Mouse (Mus musculus): ENCODE results near the gene Vmn1r116. TPM values are rescaled to one million over a fixed set of nuclear protein-coding genes. Genes with fewer than 3 reads are reported as not detected.
"Not testable (repeated sequence)": the region's sequence is repeated elsewhere in the genome, so short reads cannot be mapped to it uniquely, and the experiment has no call there.

The Vmn1r116 gene
- not detected for total RNA-seq (2021)
- long read RNA-seq, experiment 1 = 0 reads
- long read RNA-seq, experiment 2 = 0 reads

DNA sequence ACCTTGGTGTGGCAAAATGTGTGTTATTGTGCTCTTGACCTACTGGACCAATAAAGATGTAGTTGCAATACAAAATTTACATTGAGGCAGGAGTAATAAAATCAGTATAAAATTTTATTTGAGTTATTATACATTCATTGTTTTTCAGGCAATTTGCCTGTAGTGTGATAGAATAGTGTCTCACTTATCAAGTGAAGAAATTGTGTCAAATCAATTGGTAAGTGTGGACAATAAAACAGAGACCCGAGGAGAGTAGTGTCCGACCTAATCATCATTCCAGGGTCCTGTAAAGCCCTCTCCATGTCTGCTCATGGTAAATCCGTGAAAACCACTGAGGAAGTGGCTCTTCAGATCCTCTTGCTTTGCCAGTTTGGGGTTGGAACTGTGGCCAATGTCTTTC, at the start of gene Vmn1r116:
Gene Vmn1r116, plus strand, starts transcription at position 301 of the 400 bp plus-strand sequence.
- DNase-seq = not testable (repeated sequence)

DNA sequence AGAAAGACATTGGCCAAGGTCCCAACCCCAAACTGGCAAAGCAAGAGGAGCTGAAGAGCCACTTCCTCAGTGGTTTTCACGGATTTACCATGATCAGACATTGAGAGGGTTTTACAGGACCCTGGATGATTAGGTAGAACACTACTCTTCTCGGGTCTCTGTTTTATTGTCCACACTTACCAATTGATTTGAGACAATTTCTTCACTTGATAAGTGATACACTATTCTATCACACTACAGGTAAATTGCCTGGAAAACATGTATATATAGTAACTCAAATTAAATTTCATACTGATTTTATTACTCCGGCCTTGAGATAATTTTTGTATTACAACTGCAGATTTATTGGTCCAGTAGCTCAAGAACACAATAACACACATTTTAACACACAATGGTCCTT, 27.2 kb upstream of the Vmn1r116 start, which contains the start of gene Vmn1r115:
Gene Vmn1r115, minus strand, starts transcription at position 101 of the 400 bp plus-strand sequence.
- DNase-seq = not testable (repeated sequence)

DNA sequence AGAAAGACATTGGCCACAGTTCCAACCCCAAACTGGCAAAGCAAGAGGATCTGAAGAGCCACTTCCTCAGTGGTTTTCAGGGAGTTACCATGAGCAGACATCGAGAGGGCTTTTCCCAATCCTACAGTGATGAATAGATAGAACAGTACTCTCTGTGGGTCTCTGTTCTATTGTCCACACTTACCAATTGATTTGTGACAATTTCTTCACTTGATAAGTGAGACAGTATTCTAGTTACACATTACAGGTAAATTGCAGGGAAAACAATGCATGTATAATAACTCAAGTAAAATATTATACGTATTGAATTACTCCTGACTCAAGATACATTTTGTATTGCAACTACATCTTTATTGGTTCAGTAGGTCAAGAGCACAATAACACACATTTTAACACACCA, 12.0 kb downstream of the Vmn1r116 start, which contains the start of gene Vmn1r117:
Gene Vmn1r117, minus strand, starts transcription at position 101 of the 400 bp plus-strand sequence.
- not testable (repeated sequence) for DNase-seq

DNA sequence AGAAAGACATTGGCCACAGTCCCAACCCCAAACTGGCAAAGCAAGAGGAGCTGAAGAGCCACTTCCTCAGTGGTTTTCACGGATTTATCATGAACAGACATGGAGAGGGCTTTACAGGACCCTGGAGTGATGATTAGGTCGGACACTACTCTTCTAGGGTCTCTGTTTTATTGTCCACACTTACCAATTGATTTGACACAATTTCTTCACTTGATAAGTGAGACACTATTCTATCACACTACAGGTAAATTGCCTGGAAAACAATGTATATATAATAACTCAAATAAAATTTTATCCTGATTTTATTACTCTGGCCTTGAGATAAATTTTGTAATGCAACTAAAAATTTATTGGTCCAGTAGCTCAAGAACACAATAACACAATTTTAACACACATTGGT, 40.2 kb downstream of the Vmn1r116 start, which contains the start of gene Vmn1r118:
Gene Vmn1r118, minus strand, starts transcription at position 101 of the 400 bp plus-strand sequence.
- not testable (repeated sequence) for DNase-seq

Other genes with a start within 250 kb of the Vmn1r116 start
- not detected for gene Vmn1r107, start 203.3 kb upstream of the Vmn1r116 start, total RNA-seq (2021)
- not detected for gene Vmn1r111, start 169.0 kb upstream of the Vmn1r116 start, total RNA-seq (2021)
- gene Gm10668, start 141.6 kb upstream of the Vmn1r116 start, total RNA-seq (2021) = not detected
- not detected for gene Vmn1r112, start 101.1 kb upstream of the Vmn1r116 start, total RNA-seq (2021)
- not detected for gene Vmn1r113, start 85.0 kb upstream of the Vmn1r116 start, total RNA-seq (2021)
- gene Vmn1r114, start 60.1 kb upstream of the Vmn1r116 start, total RNA-seq (2021) = not detected
- gene Vmn1r115, start 27.3 kb upstream of the Vmn1r116 start, total RNA-seq (2021) = not detected
- not detected for gene Vmn1r117, start 11.9 kb downstream of the Vmn1r116 start, total RNA-seq (2021)
- gene Vmn1r118, start 40.1 kb downstream of the Vmn1r116 start, total RNA-seq (2021) = not detected
- gene Vmn1r119, start 140.2 kb downstream of the Vmn1r116 start, total RNA-seq (2021) = not detected
- not detected for gene Vmn1r120, start 181.5 kb downstream of the Vmn1r116 start, total RNA-seq (2021)
- not detected for gene Vmn1r121, start 226.3 kb downstream of the Vmn1r116 start, total RNA-seq (2021)